Mouse (Mus musculus): Measurements from ENCODE around the gene Lemd2. TPM values are rescaled to one million over a fixed set of nuclear protein-coding genes. Genes with fewer than 3 reads are reported as not detected.

Gene Lemd2
- total and polyA plus RNA-seq, 3 experiments, result 46.8 to 59.7 TPM; not detected in 1

DNA sequence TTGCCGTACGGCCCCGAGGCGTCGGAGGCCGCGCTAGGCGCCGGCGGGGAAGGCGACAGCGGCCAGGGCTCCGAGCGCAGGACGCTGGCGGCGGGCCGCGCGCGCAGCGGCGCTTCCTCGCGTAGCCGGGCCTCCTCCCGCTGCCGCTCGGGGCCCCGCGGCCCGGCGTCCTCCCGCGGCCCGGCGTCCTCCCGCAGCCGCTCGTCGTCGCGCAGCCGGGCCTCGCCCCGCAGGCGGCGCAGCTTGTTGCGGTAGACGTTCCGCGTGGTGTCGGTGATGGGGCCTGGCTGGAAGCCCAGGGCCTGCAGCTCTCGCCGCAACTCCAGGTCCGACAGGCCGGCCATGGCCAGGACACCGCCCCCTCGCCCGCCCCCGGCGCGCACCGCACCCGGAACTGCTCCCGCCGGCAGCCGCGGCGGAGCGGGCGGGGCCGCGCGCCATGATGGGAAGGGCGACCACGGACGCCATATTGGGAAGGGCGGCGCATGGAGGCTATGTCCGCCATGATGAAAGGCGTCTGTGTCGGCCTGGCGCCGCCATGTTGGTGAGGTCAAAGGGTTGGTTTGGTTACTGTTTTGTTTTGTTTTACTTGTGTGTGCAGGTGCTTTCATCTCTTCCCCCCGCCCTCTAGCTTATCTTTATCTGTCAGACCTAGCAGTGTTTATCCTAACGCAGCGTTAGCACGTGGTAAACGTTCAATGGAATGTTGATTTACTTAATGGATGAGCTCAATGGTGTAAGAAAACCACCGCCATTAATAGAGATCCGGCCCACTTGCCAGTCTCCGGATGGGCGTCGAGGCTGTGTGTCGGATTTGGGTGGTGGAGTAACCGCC, at the start of gene Lemd2 (continued):
- TF ChIP-seq TBP (IDR thresholded peaks at IDR 0.05; ENCODE audit: low read depth, low read length) (no peak), GATA1 (IDR thresholded peaks at IDR 0.05; ENCODE audit: low read depth, low read length) (no peak), KAT2A (conservative IDR thresholded peaks at IDR 0.05; ENCODE audit: low read depth, low read length) (peak; percentile 81; the same call in 1 of the 2 replicates), TCF12 (IDR thresholded peaks at IDR 0.05; ENCODE audit: low read depth, low read length) (no peak; the same call in none of the 2 replicates), MAX (IDR thresholded peaks at IDR 0.05; ENCODE audit: low read length) (peak; percentile 76)

DNA sequence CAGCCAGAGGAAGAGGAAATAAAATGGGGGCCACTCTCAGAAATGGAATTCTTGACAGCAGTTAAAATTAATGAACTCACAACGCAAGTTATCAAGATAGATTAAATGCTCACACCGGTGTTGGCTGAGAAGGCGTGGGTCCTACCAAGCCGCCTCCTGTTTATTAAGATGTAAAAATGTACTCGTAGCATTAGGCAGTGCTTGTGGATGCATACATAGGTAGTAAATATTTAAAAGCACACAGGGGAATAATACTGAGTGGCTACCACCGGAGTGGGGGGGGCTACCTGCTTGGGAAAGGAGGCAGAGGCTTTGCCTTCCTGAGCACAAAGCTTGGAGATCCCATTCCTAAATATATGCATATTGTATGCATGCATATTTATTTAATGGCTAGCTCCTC, 46.9 kb upstream of the Lemd2 start:
- H3K9ac ChIP-seq (ENCODE audit: control insufficient read depth, low read depth, low read length, poor library complexity, severe bottlenecking), result no peak overlapping the region
- no peak for DNase-seq (ENCODE audit: low read depth, low spot score)
- H3K79me2 ChIP-seq (ENCODE audit: control insufficient read depth, insufficient read depth, low read length, poor library complexity), result no peaks in the 10 kb centered on the region
- no peaks in the 10 kb centered on the region for H3K9me3 ChIP-seq (replicated peaks; ENCODE audit: insufficient read depth, low read length)
- no peaks in the 10 kb centered on the region for H3K4me1 ChIP-seq (ENCODE audit: control insufficient read depth in 1 of 2, insufficient read depth in 2 of 2, low read length in 2 of 2)
- H3K27me3 ChIP-seq (ENCODE audit: control insufficient read depth in 1 of 2, insufficient read depth in 2 of 2, low read length in 2 of 2), result no peaks in the 10 kb centered on the region
- H3K27ac ChIP-seq (ENCODE audit: control insufficient read depth, low read depth, low read length), result no peak overlapping the region
- no peak overlapping the region for H3K4me3 ChIP-seq (ENCODE audit: control insufficient read depth in 1 of 2, insufficient read depth in 1 of 2, low read depth in 2 of 2, low read length in 2 of 2)
- no peaks in the 10 kb centered on the region for H3K36me3 ChIP-seq (ENCODE audit: control insufficient read depth in 1 of 2, insufficient read depth in 2 of 2, low read length in 2 of 2)
- TF ChIP-seq POLR2A (IDR thresholded peaks at IDR 0.05; ENCODE audit: control insufficient read depth in 1 of 2, insufficient read depth in 1 of 2, low read depth in 1 of 2, low read length in 2 of 2, poor library complexity in 1 of 2) (no peak), TAL1 (IDR thresholded peaks at IDR 0.05; ENCODE audit: low read length) (no peak), UBTF (IDR thresholded peaks at IDR 0.05; ENCODE audit: borderline replicate concordance, insufficient read depth, low read depth, low read length) (no peak), ZMIZ1 (IDR thresholded peaks at IDR 0.05; ENCODE audit: low read depth, low read length) (no peak), CTCF (IDR thresholded peaks at IDR 0.05 in 2 of 3, conservative IDR thresholded peaks at IDR 0.05 in 1 of 3; ENCODE audit: control insufficient read depth in 1 of 3, insufficient read depth in 1 of 3, low read depth in 2 of 3, low read length in 3 of 3, poor library complexity in 1 of 3, severe bottlenecking in 1 of 3) (no peak), ETS1 (IDR thresholded peaks at IDR 0.05; ENCODE audit: low read depth, low read length) (no peak), KAT2A (conservative IDR thresholded peaks at IDR 0.05; ENCODE audit: low read depth, low read length) (no peak)

DNA sequence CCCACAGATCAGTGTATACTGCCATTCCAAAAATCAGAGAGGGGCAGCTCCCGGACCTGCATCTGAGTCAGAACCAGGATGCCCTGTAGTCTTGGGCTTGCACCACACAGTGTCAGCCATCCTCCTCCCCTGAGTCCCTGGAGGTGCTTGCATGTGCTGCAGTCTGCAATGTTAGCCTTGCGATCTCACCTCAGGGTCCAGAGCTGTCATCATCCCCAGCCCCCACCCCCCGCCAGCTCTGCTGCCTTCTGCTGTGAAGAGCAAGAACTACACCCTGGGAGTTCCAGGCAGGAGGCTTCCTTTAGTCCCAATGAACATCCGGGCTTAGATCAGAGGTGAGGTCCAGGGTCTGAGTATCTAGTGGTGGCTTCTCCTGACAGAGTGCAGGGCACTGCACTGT, 46.2 kb upstream of the Lemd2 start:
- TF ChIP-seq EP300 (IDR thresholded peaks at IDR 0.05; ENCODE audit: low read depth in 1 of 2, low read length in 2 of 2) (no peak), TCF12 (IDR thresholded peaks at IDR 0.05; ENCODE audit: low read depth, low read length) (no peak), POLR2AphosphoS5 (IDR thresholded peaks at IDR 0.05; ENCODE audit: borderline replicate concordance, low read depth, low read length) (no peak), MYB (IDR thresholded peaks at IDR 0.05; ENCODE audit: low read depth, low read length) (no peak), RCOR1 (IDR thresholded peaks at IDR 0.05; ENCODE audit: low read depth, low read length) (no peak), MXI1 (IDR thresholded peaks at IDR 0.05; ENCODE audit: low read depth, low read length) (no peak), MAFK (IDR thresholded peaks at IDR 0.05; ENCODE audit: borderline replicate concordance, low read depth, low read length) (no peak), MEF2A (IDR thresholded peaks at IDR 0.05; ENCODE audit: extremely low read depth, insufficient replicate concordance, low read depth, low read length, poor library complexity, severe bottlenecking) (no peak), ELF1 (IDR thresholded peaks at IDR 0.05; ENCODE audit: low read depth, low read length) (no peak)
- Histone ChIP-seq H3K9me3 (replicated peaks; ENCODE audit: insufficient read depth, low read length) (no peaks in the 10 kb centered on the region), H3K4me1 (ENCODE audit: control insufficient read depth in 1 of 2, insufficient read depth in 2 of 2, low read length in 2 of 2) (no peaks in the 10 kb centered on the region), H3K9ac (ENCODE audit: control insufficient read depth, low read depth, low read length, poor library complexity, severe bottlenecking) (no peak overlapping the region), H3K79me2 (ENCODE audit: control insufficient read depth, insufficient read depth, low read length, poor library complexity) (no peaks in the 10 kb centered on the region), H3K4me3 (ENCODE audit: control insufficient read depth in 1 of 2, insufficient read depth in 1 of 2, low read depth in 2 of 2, low read length in 2 of 2) (no peak overlapping the region), H3K27ac (ENCODE audit: control insufficient read depth, low read depth, low read length) (no peak overlapping the region), H3K27me3 (ENCODE audit: control insufficient read depth in 1 of 2, insufficient read depth in 2 of 2, low read length in 2 of 2) (no peaks in the 10 kb centered on the region), H3K36me3 (ENCODE audit: control insufficient read depth in 1 of 2, insufficient read depth in 2 of 2, low read length in 2 of 2) (no peaks in the 10 kb centered on the region)
- DNase-seq (ENCODE audit: low read depth, low spot score), result no peak
